Mouse (Mus musculus): Measurements from ENCODE around the gene Pex11b. TPM values are rescaled to one million over a fixed set of nuclear protein-coding genes. Genes with fewer than 3 reads are reported as not detected.
"Not testable (repeated sequence)": the region's sequence is repeated elsewhere in the genome, so short reads cannot be mapped to it uniquely, and the experiment has no call there.

The Pex11b gene
- polyA plus RNA-seq, 1 experiment from 2014 or later = 37.2 TPM

DNA sequence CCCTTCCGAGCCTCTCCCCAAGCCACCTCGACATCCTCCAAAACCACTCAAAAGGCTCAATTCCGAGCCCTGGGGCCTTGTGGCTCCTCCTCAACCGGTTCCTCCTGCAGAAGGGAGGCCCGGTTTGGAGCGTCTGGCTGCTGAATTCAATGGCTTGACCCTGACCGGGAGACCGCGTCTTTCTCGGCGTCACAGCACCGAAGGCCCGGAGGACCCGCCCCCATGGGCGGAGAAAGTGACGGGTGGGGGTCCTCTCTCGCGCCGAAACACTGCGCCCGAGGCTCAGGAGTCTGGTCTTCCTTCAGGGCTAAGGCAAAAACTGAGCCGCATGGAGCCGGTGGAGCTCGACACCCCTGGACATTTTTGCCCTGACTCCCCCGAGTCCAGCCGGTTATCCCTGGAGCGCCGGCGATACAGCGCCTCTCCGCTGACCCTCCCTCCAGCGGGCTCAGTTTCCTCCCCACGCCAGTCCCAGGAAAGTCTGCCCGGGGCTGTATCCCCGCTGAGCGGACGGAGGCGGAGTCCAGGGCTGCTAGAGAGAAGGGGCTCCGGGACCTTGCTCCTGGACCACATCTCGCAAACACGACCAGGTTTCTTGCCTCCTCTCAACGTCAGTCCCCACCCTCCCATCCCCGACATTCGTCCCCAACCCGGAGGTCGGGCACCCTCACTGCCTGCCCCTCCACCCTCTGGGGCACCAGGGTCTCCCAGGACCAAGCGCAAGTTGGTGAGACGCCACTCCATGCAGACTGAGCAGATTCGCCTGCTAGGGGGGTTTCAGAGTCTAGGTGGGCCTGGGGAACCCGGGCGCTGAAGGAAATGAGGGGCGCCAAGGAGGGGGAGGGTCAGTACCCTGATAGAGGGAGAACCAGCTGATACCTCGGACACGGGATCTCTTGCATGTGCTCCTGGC is 36.8 kb upstream of the Pex11b start:
- Histone ChIP-seq H3K4me2 (peak overlapping the region; percentile 90), H3K4me3 (peak overlapping the region; percentile 65), H3K27me3 (replicated peaks) (0 out of 2 replicates have a peak, but pooled peaks cover 5% of the 10 kb centered on the region), H3K4me1 (replicated peaks) (peaks cover 47% of the 10 kb centered on the region), H3K9me3 (replicated peaks) (no peaks in the 10 kb centered on the region), H3K27ac (ENCODE audit: poor library complexity, severe bottlenecking) (peak overlapping the region; percentile 74), H3K36me3 (0 out of 2 replicates have a peak, but pooled peaks cover 2% of the 10 kb centered on the region), H3K9ac (peak overlapping the region; percentile 85)
- ATAC-seq (ENCODE audit: insufficient number of reproducible peaks, low FRiP score) = no peak
- 3% methylated on average over 54 of the region's 54 CpGs for WGBS

DNA sequence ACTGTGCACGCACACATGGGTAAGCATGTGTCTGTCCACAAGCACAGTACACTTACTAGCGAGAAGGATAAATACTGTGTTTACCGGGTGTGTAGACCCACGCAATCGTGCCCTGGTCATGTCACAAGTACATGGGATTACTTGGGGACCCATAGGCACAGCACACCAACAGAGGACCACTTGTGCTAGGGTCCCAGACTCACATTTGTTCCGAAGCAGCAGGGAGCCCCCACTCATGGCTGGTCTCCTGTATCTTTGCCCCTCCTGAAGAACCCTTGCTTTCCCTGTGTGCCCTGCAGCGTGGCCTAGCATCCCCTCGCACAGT is 36.1 kb upstream of the Pex11b start:
- H3K4me3 ChIP-seq = peak overlapping the region; percentile 65; the same call in 1 of the 2 replicates
- H3K4me1 ChIP-seq (replicated peaks) = peaks cover 53% of the 10 kb centered on the region
- peak overlapping the region; percentile 90 for H3K4me2 ChIP-seq
- no peak overlapping the region for H3K27ac ChIP-seq (ENCODE audit: poor library complexity, severe bottlenecking)
- ATAC-seq (ENCODE audit: insufficient number of reproducible peaks, low FRiP score) = no peak
- 65% methylated on average over 8 of the region's 8 CpGs for WGBS
- 0 out of 2 replicates have a peak, but pooled peaks cover 8% of the 10 kb centered on the region for H3K36me3 ChIP-seq
- no peaks in the 10 kb centered on the region for H3K9me3 ChIP-seq (replicated peaks)
- H3K27me3 ChIP-seq (replicated peaks) = 0 out of 2 replicates have a peak, but pooled peaks cover 5% of the 10 kb centered on the region
- H3K9ac ChIP-seq = peak overlapping the region; percentile 85; the same call in 1 of the 2 replicates

DNA sequence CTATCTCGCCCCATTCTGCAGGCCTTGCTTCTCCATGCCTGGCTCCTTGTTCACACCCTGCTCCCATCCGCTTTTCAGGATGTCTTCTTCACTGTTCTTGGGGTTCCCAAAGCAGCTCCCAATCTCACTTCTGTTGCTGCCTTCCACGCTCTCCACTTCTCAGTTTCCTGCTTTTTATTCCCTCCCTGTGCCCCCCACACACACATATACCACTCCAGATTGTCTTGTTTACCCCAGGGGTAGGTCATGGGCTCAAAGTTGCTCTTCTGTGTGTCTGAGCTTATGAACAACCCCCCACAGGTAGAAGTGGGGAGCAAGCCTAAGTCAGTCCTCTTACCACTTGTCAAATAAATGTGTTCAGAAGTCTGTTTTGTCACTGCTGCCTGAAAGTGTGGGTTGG is 35.8 kb upstream of the Pex11b start:
- WGBS = 83% methylated on average over 3 of the region's 3 CpGs
- Histone ChIP-seq H3K27me3 (replicated peaks) (0 out of 2 replicates have a peak, but pooled peaks cover 5% of the 10 kb centered on the region), H3K9me3 (replicated peaks) (no peaks in the 10 kb centered on the region), H3K4me3 (no peak overlapping the region), H3K4me1 (replicated peaks) (peaks cover 56% of the 10 kb centered on the region), H3K27ac (ENCODE audit: poor library complexity, severe bottlenecking) (no peak overlapping the region), H3K9ac (peak overlapping the region; percentile 85; the same call in 1 of the 2 replicates), H3K4me2 (no peak overlapping the region; the same call in 1 of the 2 replicates), H3K36me3 (0 out of 2 replicates have a peak, but pooled peaks cover 12% of the 10 kb centered on the region)
- no peak for ATAC-seq (ENCODE audit: insufficient number of reproducible peaks, low FRiP score)

DNA sequence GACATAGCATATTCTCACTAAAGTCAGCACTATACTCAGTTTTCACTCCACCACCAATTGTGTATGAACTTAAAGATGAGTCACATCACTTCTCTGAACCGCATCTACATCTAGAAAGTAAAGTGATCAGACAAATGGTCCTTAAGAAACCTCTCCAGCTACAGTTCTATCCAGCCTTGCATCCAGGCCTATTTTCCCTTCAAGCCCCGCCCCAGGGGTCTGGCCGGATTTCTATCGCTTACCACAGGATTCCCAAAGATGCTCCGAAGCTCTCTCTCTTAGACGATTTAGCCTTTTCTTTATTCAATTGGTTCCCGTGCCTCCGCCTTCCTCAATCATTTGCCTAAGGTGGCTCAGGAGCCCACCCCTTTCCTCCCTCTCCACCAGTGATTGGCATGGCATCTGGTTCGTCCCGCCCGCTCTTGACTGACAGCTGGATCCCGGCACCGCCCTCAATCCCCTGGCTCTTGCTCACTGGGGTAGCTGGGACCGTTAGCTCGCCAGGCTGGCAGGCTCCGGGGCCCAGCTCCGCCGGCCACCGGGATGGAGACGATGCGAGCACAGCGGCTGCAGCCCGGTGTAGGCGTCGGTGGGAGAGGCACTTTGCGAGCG is 34.4 kb upstream of the Pex11b start, which contains the start of gene Lix1l:
Lix1l (plus strand) TSS at position 511 of the 612 bp plus-strand sequence.
- Histone ChIP-seq H3K27ac (ENCODE audit: poor library complexity, severe bottlenecking) (peak within 1 kb of the TSS; percentile 98), H3K9me3 (replicated peaks) (no peaks in the 10 kb centered on the region), H3K4me1 (replicated peaks) (peaks cover 56% of the 10 kb centered on the region), H3K27me3 (replicated peaks) (0 out of 2 replicates have a peak, but pooled peaks cover 5% of the 10 kb centered on the region), H3K4me3 (peak within 1 kb of the TSS; percentile 88), H3K36me3 (0 out of 2 replicates have a peak, but pooled peaks cover 12% of the 10 kb centered on the region), H3K4me2 (peak within 1 kb of the TSS; percentile 81), H3K9ac (peak within 1 kb of the TSS; percentile 95)
- ATAC-seq (ENCODE audit: insufficient number of reproducible peaks, low FRiP score) = peak; percentile 92
- 1% methylated on average over 25 of the region's 27 CpGs for WGBS

DNA sequence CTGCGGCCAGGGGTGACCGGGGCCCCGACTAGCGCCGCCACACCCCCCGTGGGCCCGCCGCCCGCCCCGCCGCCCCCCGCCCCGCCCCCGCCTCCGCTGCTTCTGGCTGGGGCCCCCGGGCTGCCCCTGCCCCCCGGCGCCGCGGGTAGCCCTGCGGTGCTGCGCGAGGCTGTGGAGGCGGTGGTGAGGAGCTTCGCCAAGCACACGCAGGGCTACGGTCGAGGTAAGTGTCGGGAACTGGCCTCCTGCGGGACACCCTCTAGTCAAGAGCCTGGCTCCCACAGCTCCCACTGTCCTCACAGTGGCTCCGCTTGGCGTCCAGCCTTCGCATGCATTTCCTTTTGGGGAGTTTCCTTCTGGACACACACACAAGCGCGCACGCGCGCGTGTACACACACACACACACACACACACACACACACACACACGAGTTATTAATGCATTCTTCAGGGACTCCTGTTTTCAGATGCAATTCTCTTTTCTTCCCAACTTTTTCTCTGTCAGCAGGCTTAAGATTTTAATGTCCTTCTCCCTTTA is 33.9 kb upstream of the Pex11b start:
- 0 out of 2 replicates have a peak, but pooled peaks cover 5% of the 10 kb centered on the region for H3K27me3 ChIP-seq (replicated peaks)
- peak overlapping the region; percentile 81 for H3K4me2 ChIP-seq
- peak overlapping the region; percentile 95 for H3K9ac ChIP-seq
- WGBS = 2% methylated on average over 17 of the region's 40 CpGs
- H3K9me3 ChIP-seq (replicated peaks) = no peaks in the 10 kb centered on the region
- ATAC-seq (ENCODE audit: insufficient number of reproducible peaks, low FRiP score) = peak; percentile 57
- peak overlapping the region; percentile 98 for H3K27ac ChIP-seq (ENCODE audit: poor library complexity, severe bottlenecking)
- H3K4me3 ChIP-seq = peak overlapping the region; percentile 88
- peaks cover 50% of the 10 kb centered on the region for H3K4me1 ChIP-seq (replicated peaks)
- peaks cover 12% of the 10 kb centered on the region; the same call in 1 of the 2 replicates for H3K36me3 ChIP-seq

DNA sequence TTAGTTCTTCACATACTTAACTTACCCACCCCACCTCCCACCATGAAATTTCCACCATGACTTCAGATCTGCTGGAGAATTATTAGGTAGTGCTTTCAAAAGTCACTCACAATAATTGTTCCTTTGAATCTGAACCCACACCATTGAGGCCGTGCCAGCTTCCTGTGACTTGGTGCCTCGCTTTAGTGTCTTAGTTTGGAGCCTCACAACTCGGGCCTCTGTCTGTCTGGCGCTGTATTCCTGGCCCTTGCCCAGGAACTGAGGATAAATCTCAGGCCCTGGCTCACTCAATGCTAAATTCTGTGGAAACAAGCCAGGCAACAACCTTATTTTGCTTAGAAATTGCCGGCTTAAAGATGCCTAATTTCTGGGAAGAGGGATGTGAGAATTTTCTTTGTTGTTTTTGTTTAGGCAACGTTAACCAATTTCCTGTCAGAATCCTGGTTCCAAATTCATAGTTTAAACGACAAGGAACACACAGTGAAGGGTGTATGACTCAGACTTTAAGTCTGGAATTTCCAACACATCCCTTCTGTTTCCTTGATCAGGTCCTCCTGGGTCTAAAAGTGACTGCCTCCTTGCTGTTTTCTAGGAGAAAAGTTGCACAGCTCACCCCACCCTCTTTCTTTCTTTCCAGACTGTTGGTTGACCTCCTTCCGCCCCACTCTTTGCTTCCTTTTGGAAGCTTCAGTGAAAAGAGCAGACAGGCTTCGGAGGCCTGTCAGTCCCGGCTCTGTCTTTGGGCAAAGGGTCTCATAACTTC is 33.1 kb upstream of the Pex11b start:
- no peak for ATAC-seq (ENCODE audit: insufficient number of reproducible peaks, low FRiP score)
- H3K9ac ChIP-seq = peak overlapping the region; percentile 95

DNA sequence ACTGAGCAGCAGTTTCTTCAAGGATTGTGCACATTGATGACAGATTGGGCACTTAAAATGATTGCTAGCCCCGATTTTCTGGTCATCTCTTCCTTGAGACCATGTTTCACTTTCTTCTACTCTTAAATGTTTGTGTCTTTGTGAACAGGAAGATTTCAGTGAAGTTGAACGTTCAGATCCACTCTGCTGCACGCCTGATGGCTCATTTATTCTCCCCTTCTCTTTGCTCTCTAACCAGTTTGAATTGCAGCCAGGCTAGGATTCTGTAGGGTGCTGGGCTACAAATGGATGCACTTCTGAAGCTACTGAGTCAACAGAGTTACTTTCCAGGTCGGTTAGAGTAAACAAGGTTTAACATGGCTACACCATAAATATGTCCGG is 32.5 kb upstream of the Pex11b start:
- 54% methylated on average over 5 of the region's 5 CpGs for WGBS
- Histone ChIP-seq H3K4me3 (peak overlapping the region; percentile 88), H3K27ac (ENCODE audit: poor library complexity, severe bottlenecking) (peak overlapping the region; percentile 98), H3K36me3 (peaks cover 12% of the 10 kb centered on the region; the same call in 1 of the 2 replicates), H3K4me2 (peak overlapping the region; percentile 81), H3K9ac (peak overlapping the region; percentile 95), H3K9me3 (replicated peaks) (no peaks in the 10 kb centered on the region), H3K4me1 (replicated peaks) (peaks cover 39% of the 10 kb centered on the region), H3K27me3 (replicated peaks) (0 out of 2 replicates have a peak, but pooled peaks cover 5% of the 10 kb centered on the region)
- ATAC-seq (ENCODE audit: insufficient number of reproducible peaks, low FRiP score) = no peak

More for the DNA sequence above, 33.1 kb upstream of the Pex11b start:
- Histone ChIP-seq H3K4me2 (peak overlapping the region; percentile 81), H3K4me3 (peak overlapping the region; percentile 88), H3K36me3 (peaks cover 12% of the 10 kb centered on the region; the same call in 1 of the 2 replicates), H3K27me3 (replicated peaks) (0 out of 2 replicates have a peak, but pooled peaks cover 5% of the 10 kb centered on the region), H3K4me1 (replicated peaks) (peaks cover 45% of the 10 kb centered on the region), H3K9me3 (replicated peaks) (no peaks in the 10 kb centered on the region), H3K27ac (ENCODE audit: poor library complexity, severe bottlenecking) (peak overlapping the region; percentile 98)
- WGBS = 28% methylated on average over 10 of the region's 10 CpGs

DNA sequence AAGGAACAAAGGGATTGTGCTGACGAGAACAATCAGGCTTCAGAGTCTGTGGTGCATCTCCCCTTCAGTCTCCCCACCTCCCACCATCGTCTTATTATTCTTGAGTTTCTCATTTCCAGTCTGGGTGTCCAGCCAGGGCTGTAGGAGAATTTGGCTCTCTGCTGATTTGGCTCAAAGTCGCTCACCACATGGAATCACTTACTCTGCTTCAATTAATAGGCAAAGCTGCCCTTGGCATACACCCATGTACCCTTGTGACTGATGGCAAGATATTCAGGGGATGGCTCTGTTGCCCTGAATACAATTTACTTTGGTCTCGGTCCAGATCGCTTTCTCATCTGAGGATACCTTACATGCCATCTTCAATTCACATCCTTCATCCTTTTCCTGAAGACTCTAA is 31.9 kb upstream of the Pex11b start:
- 73% methylated on average over 5 of the region's 5 CpGs for whole genome bisulfite sequencing
- Histone ChIP-seq H3K9ac (peak overlapping the region; percentile 54; the same call in 1 of the 2 replicates), H3K27ac (ENCODE audit: poor library complexity, severe bottlenecking) (no peak overlapping the region), H3K9me3 (replicated peaks) (no peaks in the 10 kb centered on the region), H3K36me3 (peaks cover 12% of the 10 kb centered on the region; the same call in 1 of the 2 replicates), H3K27me3 (replicated peaks) (0 out of 2 replicates have a peak, but pooled peaks cover 5% of the 10 kb centered on the region), H3K4me1 (replicated peaks) (peaks cover 38% of the 10 kb centered on the region), H3K4me3 (peak overlapping the region; percentile 88), H3K4me2 (peak overlapping the region; percentile 81)
- no peak for ATAC-seq (ENCODE audit: insufficient number of reproducible peaks, low FRiP score)

DNA sequence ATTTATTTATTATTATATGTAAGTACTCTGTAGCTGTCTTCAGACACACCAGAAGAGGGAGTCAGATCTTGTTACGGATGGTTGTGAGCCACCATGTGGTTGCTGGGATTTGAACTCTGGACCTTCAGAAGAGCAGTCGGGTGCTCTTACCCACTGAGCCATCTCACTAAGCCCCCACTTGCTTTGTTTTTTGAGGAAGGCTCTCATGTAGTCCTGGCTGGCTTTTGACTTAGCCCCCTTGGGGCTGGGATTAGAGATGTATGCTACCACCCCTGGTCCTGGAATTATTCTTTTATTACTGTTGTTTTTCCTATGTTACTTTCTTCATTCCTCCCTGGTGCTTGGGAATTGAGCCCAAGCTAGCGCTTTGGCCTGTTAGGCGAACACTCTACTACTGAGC is 29.2 kb upstream of the Pex11b start:
- not testable (repeated sequence) for H3K4me3 ChIP-seq; H3K27me3 ChIP-seq (replicated peaks); H3K4me2 ChIP-seq; H3K9ac ChIP-seq; ATAC-seq (ENCODE audit: insufficient number of reproducible peaks, low FRiP score); H3K9me3 ChIP-seq (replicated peaks); H3K27ac ChIP-seq (ENCODE audit: poor library complexity, severe bottlenecking)
- peaks cover 32% of the 10 kb centered on the region for H3K4me1 ChIP-seq (replicated peaks)
- 92% methylated on average over 4 of the region's 4 CpGs for WGBS
- peaks cover 25% of the 10 kb centered on the region; the same call in 1 of the 2 replicates for H3K36me3 ChIP-seq

DNA sequence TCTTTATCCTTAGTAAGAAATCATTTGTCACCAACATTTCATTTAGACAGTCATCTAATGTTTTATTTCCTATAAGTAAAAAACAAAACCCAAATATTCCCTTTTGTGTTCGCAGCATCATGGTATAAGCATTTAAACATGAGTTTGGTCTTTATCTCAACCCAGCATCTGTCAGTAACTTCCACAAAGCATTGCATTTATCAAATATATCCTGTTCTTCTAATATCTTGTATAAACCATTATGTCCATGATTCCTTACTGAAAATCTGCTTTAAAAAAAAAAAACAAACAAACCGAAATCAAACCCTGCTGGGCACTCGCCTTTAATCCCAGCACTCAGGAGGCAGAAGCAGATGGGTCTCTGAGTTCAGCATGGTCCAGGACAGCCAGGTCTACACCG is 28.6 kb upstream of the Pex11b start:
- H3K4me1 ChIP-seq (replicated peaks) = peaks cover 32% of the 10 kb centered on the region
- WGBS = 80% methylated on average over 4 of the region's 4 CpGs
- H3K4me2 ChIP-seq = no peak overlapping the region
- no peak overlapping the region for H3K4me3 ChIP-seq
- H3K36me3 ChIP-seq = peaks cover 28% of the 10 kb centered on the region; the same call in 1 of the 2 replicates
- H3K27me3 ChIP-seq (replicated peaks) = no peaks in the 10 kb centered on the region
- no peak for ATAC-seq (ENCODE audit: insufficient number of reproducible peaks, low FRiP score)
- H3K9me3 ChIP-seq (replicated peaks) = no peaks in the 10 kb centered on the region
- H3K9ac ChIP-seq = no peak overlapping the region
- no peak overlapping the region for H3K27ac ChIP-seq (ENCODE audit: poor library complexity, severe bottlenecking)

Data from heart, embryonic 12.5 days (tissue).